Comparison of ENCODE assay signal across 26 mouse cellular contexts in genomic region chr10:28096007-28096406, GRCm38 (mm10). TPM values are rescaled to one million over a fixed set of nuclear protein-coding genes. Genes with fewer than 3 reads are reported as not detected.
A peak's percentile ranks its signal among the peaks of the same experiment; 100 is the strongest.
DNase-seq lines count a peak whose midpoint lies in the region; ATAC-seq lines count a peak whose summit lies in the region.
"Had no signal": no experiment of that assay in that cellular context is flagged by ENCODE, and none has a peak within 500 bp of the region (broad histone marks: within the 10 kb centered on the region; RNA-seq: fewer than 3 reads in every experiment).

No protein-coding gene starts in this region.

- no peaks in the 10 kb centered on the region for H3K36me3 ChIP-seq in intestine, embryonic 16.5 days (ENCODE audit: control insufficient read depth, insufficient read depth, low read length)
- H3K36me3 ChIP-seq in kidney, embryonic 14.5 days (ENCODE audit: control insufficient read depth, insufficient read depth, low read length): no peaks in the 10 kb centered on the region
- H3K36me3 ChIP-seq: embryonic facial prominence, embryonic 10.5 days; G1E; hindbrain, embryonic 13.5 days; midbrain, embryonic 12.5 days had no signal

- H3K27ac ChIP-seq in intestine, embryonic 16.5 days (ENCODE audit: low read length): no peak overlapping the region
- H3K27ac ChIP-seq in kidney, embryonic 14.5 days (ENCODE audit: low read depth, low read length): no peak overlapping the region
- H3K27ac ChIP-seq: embryonic facial prominence, embryonic 10.5 days; heart, adult 2 months; hindbrain, embryonic 13.5 days; midbrain, embryonic 12.5 days had no signal

- peak; percentile 52 to 89 for DNase-seq in kidney, adult 8-10 months
- no peak for DNase-seq in kidney, postnatal 10 days
- peak; percentile 32 to 86 for DNase-seq in kidney, postnatal 36 days
- no peak for DNase-seq in left cerebral cortex, postnatal 25 days (ENCODE audit: low spot score in 2 of 2)
- DNase-seq: adrenal gland, adult 8-10 months; B cell, adult 2 months; cerebellum, adult 11-12 months; cerebellum, postnatal 10 days; gastrocnemius, postnatal 25 days; heart, adult 2 months; lung, embryonic 14.5 days; right cerebral cortex, postnatal 14 days; spleen, adult 18-20 months had no signal

- no peak overlapping the region for H3K9ac ChIP-seq in intestine, embryonic 16.5 days (ENCODE audit: low read depth, low read length)
- no peak overlapping the region for H3K9ac ChIP-seq in kidney, embryonic 14.5 days (ENCODE audit: low read depth, low read length)
- H3K9ac ChIP-seq: hindbrain, embryonic 13.5 days; lung, embryonic 14.5 days; midbrain, embryonic 12.5 days had no signal

- H3K9me3 ChIP-seq in intestine, embryonic 16.5 days (ENCODE audit: control insufficient read depth, low read length): no peaks in the 10 kb centered on the region
- no peaks in the 10 kb centered on the region for H3K9me3 ChIP-seq in kidney, embryonic 14.5 days (ENCODE audit: control insufficient read depth, low read length)
- H3K9me3 ChIP-seq: embryonic facial prominence, embryonic 10.5 days; G1E; hindbrain, embryonic 13.5 days; midbrain, embryonic 12.5 days had no signal

- intact Hi-C loops in left cerebral cortex, postnatal 25 days (cut with DNase I): no loop called here

- no peaks in the 10 kb centered on the region for H3K27me3 ChIP-seq in intestine, embryonic 16.5 days (replicated peaks; ENCODE audit: control insufficient read depth, insufficient read depth, low read length)
- H3K27me3 ChIP-seq in kidney, embryonic 14.5 days (ENCODE audit: control insufficient read depth, insufficient read depth, low read length): no peaks in the 10 kb centered on the region
- H3K27me3 ChIP-seq: CH12.LX; hindbrain, embryonic 13.5 days; midbrain, embryonic 12.5 days; Patski had no signal

- ATAC-seq in intestine, embryonic 16.5 days: peak; percentile 67
- ATAC-seq in kidney, embryonic 14.5 days (ENCODE audit: low FRiP score, low TSS enrichment): peak; percentile 76; the same call in 1 of the 2 replicates
- ATAC-seq in frontal cortex, adult (ENCODE audit: low TSS enrichment): no peak
- ATAC-seq: forebrain, embryonic 16.5 days; inflammation-experienced regulatory T-cells, adult 6 months; Patski had no signal

- no peak overlapping the region for H3K4me2 ChIP-seq in intestine, embryonic 16.5 days (ENCODE audit: low read depth, low read length)
- no peak overlapping the region for H3K4me2 ChIP-seq in kidney, embryonic 14.5 days (replicated peaks; ENCODE audit: low read depth, low read length)
- H3K4me2 ChIP-seq: hindbrain, embryonic 13.5 days; lung, embryonic 14.5 days; midbrain, embryonic 12.5 days had no signal

- peaks cover 10% of the 10 kb centered on the region; the same call in 1 of the 2 replicates for H3K4me1 ChIP-seq in intestine, embryonic 16.5 days (ENCODE audit: control insufficient read depth, insufficient read depth, low read length)
- H3K4me1 ChIP-seq in kidney, embryonic 14.5 days (ENCODE audit: control insufficient read depth, insufficient read depth, low read length): no peaks in the 10 kb centered on the region
- H3K4me1 ChIP-seq: embryonic facial prominence, embryonic 10.5 days; hindbrain, embryonic 13.5 days; midbrain, embryonic 12.5 days had no signal

- no peak overlapping the region for H3K4me3 ChIP-seq in intestine, embryonic 16.5 days (ENCODE audit: low read length)
- no peak overlapping the region for H3K4me3 ChIP-seq in kidney, embryonic 14.5 days (ENCODE audit: low read length)
- H3K4me3 ChIP-seq: embryonic facial prominence, embryonic 10.5 days; heart, adult 2 months; hindbrain, embryonic 13.5 days; midbrain, embryonic 12.5 days had no signal

RNA-seq across cellular contexts. Expression of gene Ptprk, which starts 21.4 kb away (rescaled TPM):
- polyA plus RNA-seq in intestine, embryonic 16.5 days (2015; fragmentation: Nextera tagmentation; extraction: Ambion mirVana): 34.6 and 36.7 TPM in 2 replicates
- 34.2 and 42.7 TPM in 2 replicates for polyA plus RNA-seq in kidney, embryonic 14.5 days (2014; fragmentation: Nextera tagmentation; extraction: Ambion mirVana)
- total RNA-seq in left cerebral cortex, postnatal 25 days (2021): 10 to 100 TPM; 78.3 to 87.8 TPM
- total RNA-seq: CH12.LX; megakaryocyte, adult 5-6 weeks; monocyte, adult 5-6 weeks had no signal

Comparison
In these comparisons a context has a peak if more than half of its experiments do, and no peak if none do; other contexts are left out.
1. DNase-seq: peak in kidney, adult 8-10 months (2 of 2) and kidney, postnatal 36 days (2 of 2); none in kidney, postnatal 10 days (single experiment) and left cerebral cortex, postnatal 25 days (0 of 2).